Mouse (Mus musculus): ENCODE results near the gene Tas1r2. TPM values are rescaled to one million over a fixed set of nuclear protein-coding genes. Genes with fewer than 3 reads are reported as not detected.

Tas1r2 gene
- polyA plus RNA-seq, 1 experiment from 2014 or later, result not detected

GRCm38 (mm10) chr4:139617001-139617364, 36.4 kb upstream of the Tas1r2 start:
- Histone ChIP-seq H3K27me3 (ENCODE audit: control insufficient read depth, insufficient read depth, low read length) (no peaks in the 10 kb centered on the region), H3K4me3 (ENCODE audit: low read depth, low read length) (no peak overlapping the region), H3K36me3 (ENCODE audit: control insufficient read depth, insufficient read depth, low read length) (peaks cover 14% of the 10 kb centered on the region), H3K4me2 (ENCODE audit: low read depth) (peak overlapping the region; percentile 10; the same call in 1 of the 2 replicates), H3K9ac (ENCODE audit: low read length) (no peak overlapping the region), H3K27ac (ENCODE audit: low read depth, low read length) (no peak overlapping the region), H3K4me1 (ENCODE audit: control insufficient read depth, insufficient read depth, low read length) (no peaks in the 10 kb centered on the region), H3K9me3 (ENCODE audit: control insufficient read depth, low read length) (no peaks in the 10 kb centered on the region)
- 74% methylated on average over 3 of the region's 3 CpGs for WGBS
- ATAC-seq (ENCODE audit: insufficient read depth, low FRiP score, low TSS enrichment), result no peak
- DNase-seq (ENCODE audit: low spot score), result no peak

DNA sequence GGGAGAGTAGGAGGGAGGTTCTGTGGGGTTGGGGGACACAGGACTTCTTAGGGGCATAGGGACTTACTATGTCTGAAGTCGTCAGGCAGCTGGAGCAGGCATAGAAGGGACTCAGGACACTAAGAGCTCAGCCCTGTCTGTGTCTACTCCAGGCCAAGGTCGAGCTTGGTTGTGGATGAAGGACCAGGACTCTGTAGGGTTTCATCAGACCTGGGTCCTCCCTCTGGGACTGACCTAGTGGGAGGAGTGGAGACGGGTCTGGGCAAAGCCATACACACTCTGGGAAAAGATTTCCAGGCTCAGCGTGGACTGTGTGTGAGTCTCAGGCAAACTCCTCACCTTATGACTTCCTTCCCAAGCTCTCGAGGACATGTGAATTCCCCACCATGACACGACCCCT, 33.6 kb upstream of the Tas1r2 start:
- WGBS, result 83% methylated on average over 6 of the region's 6 CpGs
- no peak for DNase-seq (ENCODE audit: low spot score)
- no peaks in the 10 kb centered on the region for H3K9me3 ChIP-seq (ENCODE audit: control insufficient read depth, low read length)
- H3K4me3 ChIP-seq (ENCODE audit: low read depth, low read length), result no peak overlapping the region
- no peak overlapping the region for H3K27ac ChIP-seq (ENCODE audit: low read depth, low read length)
- ATAC-seq (ENCODE audit: insufficient read depth, low FRiP score, low TSS enrichment), result no peak
- H3K36me3 ChIP-seq (ENCODE audit: control insufficient read depth, insufficient read depth, low read length), result peaks cover 2% of the 10 kb centered on the region; the same call in 1 of the 2 replicates
- H3K4me1 ChIP-seq (ENCODE audit: control insufficient read depth, insufficient read depth, low read length), result peaks cover 9% of the 10 kb centered on the region; the same call in 1 of the 2 replicates
- H3K4me2 ChIP-seq (ENCODE audit: low read depth), result no peak overlapping the region
- no peak overlapping the region for H3K9ac ChIP-seq (ENCODE audit: low read length)
- H3K27me3 ChIP-seq (ENCODE audit: control insufficient read depth, insufficient read depth, low read length), result no peaks in the 10 kb centered on the region

DNA sequence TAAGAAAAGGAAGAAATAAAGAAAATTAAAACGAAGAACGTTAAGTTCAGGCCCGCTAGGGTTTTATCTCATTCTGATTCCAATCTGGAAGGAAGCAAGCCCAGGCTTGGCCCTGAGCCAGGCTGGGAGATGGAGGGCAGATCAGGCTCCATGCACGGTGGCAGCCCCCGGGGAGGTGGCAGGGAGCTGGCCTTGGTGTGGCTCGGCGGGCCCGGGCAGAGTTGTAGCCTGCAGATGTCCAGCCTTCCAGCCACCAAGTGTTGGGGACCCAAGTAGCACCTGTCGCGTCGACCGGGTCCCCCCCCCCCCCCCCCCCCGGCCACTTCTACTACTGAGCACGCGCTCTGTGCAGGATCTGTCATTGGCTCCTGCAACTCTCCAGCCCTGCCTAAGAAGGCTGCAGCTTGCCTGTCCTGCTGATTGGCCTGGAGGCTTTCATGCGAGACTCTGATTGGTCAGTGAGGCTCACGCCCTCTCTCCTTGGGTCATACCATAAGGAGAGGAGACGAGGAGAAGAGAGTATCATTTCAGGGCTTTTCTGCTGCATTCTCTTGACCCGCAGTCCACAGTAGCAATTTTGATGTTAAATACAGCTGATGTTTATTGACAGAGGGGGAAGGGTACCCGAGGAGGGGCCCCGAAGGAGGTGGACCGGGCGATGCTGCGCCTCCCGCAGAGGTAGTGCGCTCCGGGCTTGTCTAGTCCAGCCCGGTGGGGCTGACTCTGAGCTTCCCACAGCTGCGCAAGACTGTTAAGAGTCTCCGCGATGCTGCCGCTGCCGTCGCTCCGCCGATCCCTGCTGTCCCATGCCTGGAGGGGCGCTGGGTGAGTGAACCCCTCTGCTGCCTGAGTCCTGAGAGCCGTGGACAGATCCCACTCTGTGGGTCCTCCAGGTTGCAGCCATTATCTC, 30.7 kb upstream of the Tas1r2 start, which contains the start of gene Aldh4a1:
Gene Aldh4a1, plus strand, starts transcription at position 494 of the 910 bp plus-strand sequence.
- WGBS, result 1% methylated on average over 29 of the region's 38 CpGs
- Histone ChIP-seq H3K4me2 (ENCODE audit: low read depth) (peak within 1 kb of the TSS; percentile 86), H3K4me1 (ENCODE audit: control insufficient read depth, insufficient read depth, low read length) (peaks cover 9% of the 10 kb centered on the region; the same call in 1 of the 2 replicates), H3K27me3 (ENCODE audit: control insufficient read depth, insufficient read depth, low read length) (no peaks in the 10 kb centered on the region), H3K27ac (ENCODE audit: low read depth, low read length) (peak within 1 kb of the TSS; percentile 62), H3K9me3 (ENCODE audit: control insufficient read depth, low read length) (no peaks in the 10 kb centered on the region), H3K4me3 (ENCODE audit: low read depth, low read length) (peak within 1 kb of the TSS; percentile 63), H3K36me3 (ENCODE audit: control insufficient read depth, insufficient read depth, low read length) (no peaks in the 10 kb centered on the region), H3K9ac (ENCODE audit: low read length) (peak within 1 kb of the TSS; percentile 64)
- peak; percentile 89 for DNase-seq (ENCODE audit: low spot score)
- peak; percentile 99 for ATAC-seq (ENCODE audit: insufficient read depth, low FRiP score, low TSS enrichment)

DNA sequence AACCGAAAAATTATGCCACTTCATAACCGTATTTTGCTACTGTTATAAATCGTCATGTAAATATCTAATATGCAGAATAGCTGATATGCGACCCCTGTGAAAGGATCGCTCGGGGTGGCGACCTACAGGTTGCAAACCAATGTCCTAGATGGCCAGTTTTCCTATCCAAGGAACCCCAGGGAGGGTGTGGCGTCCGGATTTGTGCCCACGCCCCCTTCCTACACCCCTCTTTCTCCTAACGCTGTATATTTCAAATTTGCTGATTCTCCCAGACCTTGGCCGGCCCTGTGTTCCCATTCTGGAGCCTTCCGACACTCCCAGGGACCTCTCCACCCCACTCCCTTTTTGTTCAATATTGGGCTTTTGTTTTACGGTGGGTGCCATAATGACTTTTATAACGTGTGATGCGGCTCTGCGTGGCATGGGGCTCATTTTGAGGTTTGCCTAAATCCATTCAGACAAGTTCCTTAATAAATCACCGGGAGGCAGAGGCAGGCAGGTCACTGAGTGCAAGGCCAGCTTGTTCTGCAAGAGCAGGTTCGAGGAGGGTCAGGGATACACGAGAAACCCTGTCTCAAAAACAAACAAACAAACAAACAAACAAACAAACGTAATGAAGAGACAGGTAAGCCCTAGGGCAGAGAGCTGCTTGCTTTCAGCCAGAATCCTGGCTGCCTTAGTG, 29.8 kb upstream of the Tas1r2 start:
- no peaks in the 10 kb centered on the region for H3K9me3 ChIP-seq (ENCODE audit: control insufficient read depth, low read length)
- H3K4me1 ChIP-seq (ENCODE audit: control insufficient read depth, insufficient read depth, low read length), result peaks cover 9% of the 10 kb centered on the region; the same call in 1 of the 2 replicates
- peak overlapping the region; percentile 64 for H3K9ac ChIP-seq (ENCODE audit: low read length)
- H3K27me3 ChIP-seq (ENCODE audit: control insufficient read depth, insufficient read depth, low read length), result no peaks in the 10 kb centered on the region
- H3K4me3 ChIP-seq (ENCODE audit: low read depth, low read length), result peak overlapping the region; percentile 63
- H3K4me2 ChIP-seq (ENCODE audit: low read depth), result peak overlapping the region; percentile 86
- no peaks in the 10 kb centered on the region for H3K36me3 ChIP-seq (ENCODE audit: control insufficient read depth, insufficient read depth, low read length)
- H3K27ac ChIP-seq (ENCODE audit: low read depth, low read length), result no peak overlapping the region
- no peak for ATAC-seq (ENCODE audit: insufficient read depth, low FRiP score, low TSS enrichment)
- no peak for DNase-seq (ENCODE audit: low spot score)
- WGBS, result 18% methylated on average over 21 of the region's 21 CpGs

DNA sequence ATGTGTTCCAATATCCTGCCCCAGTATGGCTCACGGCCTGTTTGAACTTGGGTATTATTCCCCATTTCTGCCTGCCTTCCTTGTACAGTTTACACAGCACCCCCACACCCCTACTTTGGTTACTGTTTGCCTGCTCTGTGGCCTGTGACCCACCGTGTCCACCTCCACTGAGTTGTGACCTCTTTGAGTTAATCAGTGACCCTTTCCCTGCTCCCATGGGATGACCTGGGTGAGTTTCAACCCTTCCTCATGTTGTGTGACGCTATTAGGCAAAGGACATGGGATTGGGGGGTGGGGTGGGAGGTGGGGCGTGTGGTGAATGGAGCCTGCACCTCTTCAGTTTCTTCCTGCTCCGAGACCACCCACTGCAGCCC, 29.2 kb upstream of the Tas1r2 start:
- H3K9me3 ChIP-seq (ENCODE audit: control insufficient read depth, low read length), result no peaks in the 10 kb centered on the region
- H3K27me3 ChIP-seq (ENCODE audit: control insufficient read depth, insufficient read depth, low read length), result no peaks in the 10 kb centered on the region
- DNase-seq (ENCODE audit: low spot score) (no peak), ATAC-seq (ENCODE audit: insufficient read depth, low FRiP score, low TSS enrichment) (no peak)
- WGBS, result 54% methylated on average over 5 of the region's 5 CpGs
- peaks cover 9% of the 10 kb centered on the region; the same call in 1 of the 2 replicates for H3K4me1 ChIP-seq (ENCODE audit: control insufficient read depth, insufficient read depth, low read length)
- no peak overlapping the region for H3K9ac ChIP-seq (ENCODE audit: low read length)
- no peaks in the 10 kb centered on the region for H3K36me3 ChIP-seq (ENCODE audit: control insufficient read depth, insufficient read depth, low read length)
- no peak overlapping the region for H3K27ac ChIP-seq (ENCODE audit: low read depth, low read length)
- no peak overlapping the region for H3K4me3 ChIP-seq (ENCODE audit: low read depth, low read length)
- peak overlapping the region; percentile 86; the same call in 1 of the 2 replicates for H3K4me2 ChIP-seq (ENCODE audit: low read depth)

GRCm38 (mm10) chr4:139624706-139625105, 28.6 kb upstream of the Tas1r2 start:
- ATAC-seq (ENCODE audit: insufficient read depth, low FRiP score, low TSS enrichment) (no peak), DNase-seq (ENCODE audit: low spot score) (no peak)
- Histone ChIP-seq H3K4me2 (ENCODE audit: low read depth) (no peak overlapping the region), H3K4me1 (ENCODE audit: control insufficient read depth, insufficient read depth, low read length) (peaks cover 9% of the 10 kb centered on the region; the same call in 1 of the 2 replicates), H3K9ac (ENCODE audit: low read length) (no peak overlapping the region), H3K9me3 (ENCODE audit: control insufficient read depth, low read length) (no peaks in the 10 kb centered on the region), H3K27ac (ENCODE audit: low read depth, low read length) (no peak overlapping the region), H3K27me3 (ENCODE audit: control insufficient read depth, insufficient read depth, low read length) (no peaks in the 10 kb centered on the region), H3K36me3 (ENCODE audit: control insufficient read depth, insufficient read depth, low read length) (no peaks in the 10 kb centered on the region), H3K4me3 (ENCODE audit: low read depth, low read length) (no peak overlapping the region)
- WGBS, result 85% methylated on average over 10 of the region's 10 CpGs

DNA sequence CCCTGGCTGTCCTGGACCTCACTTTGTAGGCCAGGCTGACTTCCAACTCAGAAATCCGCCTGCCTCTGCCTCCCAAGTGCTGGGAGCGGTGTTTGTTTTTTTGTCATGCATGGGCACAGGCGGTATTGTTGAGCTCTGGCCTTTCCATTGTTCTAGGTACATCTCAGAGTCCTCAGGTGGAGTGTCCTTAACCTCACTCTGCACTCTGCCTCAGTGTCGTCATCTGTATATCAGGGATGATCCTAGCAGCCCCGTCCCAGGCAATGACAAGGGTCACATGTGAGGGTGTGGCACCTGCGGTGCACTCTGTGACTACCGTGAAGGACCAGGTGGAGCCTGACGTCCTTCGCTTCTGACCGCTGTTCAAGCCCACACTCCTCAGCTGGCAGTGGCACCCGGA, 26.0 kb upstream of the Tas1r2 start:
- Histone ChIP-seq H3K27ac (ENCODE audit: low read depth, low read length) (no peak overlapping the region), H3K9me3 (ENCODE audit: control insufficient read depth, low read length) (no peaks in the 10 kb centered on the region), H3K36me3 (ENCODE audit: control insufficient read depth, insufficient read depth, low read length) (no peaks in the 10 kb centered on the region), H3K4me1 (ENCODE audit: control insufficient read depth, insufficient read depth, low read length) (peaks cover 9% of the 10 kb centered on the region; the same call in 1 of the 2 replicates), H3K4me3 (ENCODE audit: low read depth, low read length) (no peak overlapping the region), H3K27me3 (ENCODE audit: control insufficient read depth, insufficient read depth, low read length) (no peaks in the 10 kb centered on the region), H3K9ac (ENCODE audit: low read length) (no peak overlapping the region), H3K4me2 (ENCODE audit: low read depth) (no peak overlapping the region)
- DNase-seq (ENCODE audit: low spot score) (no peak), ATAC-seq (ENCODE audit: insufficient read depth, low FRiP score, low TSS enrichment) (no peak)
- WGBS, result 95% methylated on average over 11 of the region's 11 CpGs

GRCm38 (mm10) chr4:139630171-139630570, 23.2 kb upstream of the Tas1r2 start:
- no peak overlapping the region for H3K27ac ChIP-seq (ENCODE audit: low read depth, low read length)
- H3K4me3 ChIP-seq (ENCODE audit: low read depth, low read length), result no peak overlapping the region
- DNase-seq (ENCODE audit: low spot score), result no peak
- no peaks in the 10 kb centered on the region for H3K27me3 ChIP-seq (ENCODE audit: control insufficient read depth, insufficient read depth, low read length)
- no peaks in the 10 kb centered on the region for H3K4me1 ChIP-seq (ENCODE audit: control insufficient read depth, insufficient read depth, low read length)
- no peaks in the 10 kb centered on the region for H3K36me3 ChIP-seq (ENCODE audit: control insufficient read depth, insufficient read depth, low read length)
- H3K4me2 ChIP-seq (ENCODE audit: low read depth), result no peak overlapping the region
- no peak for ATAC-seq (ENCODE audit: insufficient read depth, low FRiP score, low TSS enrichment)
- no peak overlapping the region for H3K9ac ChIP-seq (ENCODE audit: low read length)
- no peaks in the 10 kb centered on the region for H3K9me3 ChIP-seq (ENCODE audit: control insufficient read depth, low read length)
- 79% methylated on average over 10 of the region's 10 CpGs for WGBS

All from neural tube, embryonic 11.5 days (tissue).